Mouse (Mus musculus): Measurements from ENCODE around the gene Nkiras2.
"Not testable (repeated sequence)": the region's sequence is repeated elsewhere in the genome, so short reads cannot be mapped to it uniquely, and the experiment has no call there.

The Nkiras2 gene

GRCm38 (mm10) chr11:100603155-100603554 is 15.9 kb upstream of the Nkiras2 start:
- DNase-seq: no peak

- DNase-seq: no peak
Observed at GRCm38 (mm10) chr11:100603813-100604212, 15.2 kb upstream of the Nkiras2 start.

- no peak for DNase-seq
Observed at GRCm38 (mm10) chr11:100604321-100605005, 14.6 kb upstream of the Nkiras2 start.

- DNase-seq: no peak
Observed at GRCm38 (mm10) chr11:100605451-100605850, 13.6 kb upstream of the Nkiras2 start.

GRCm38 (mm10) chr11:100607121-100607520 is 11.9 kb upstream of the Nkiras2 start:
- DNase-seq: no peak

GRCm38 (mm10) chr11:100608796-100609195 is 10.2 kb upstream of the Nkiras2 start:
- peak; percentile 50 for DNase-seq

- no peak for DNase-seq
Observed at GRCm38 (mm10) chr11:100609355-100609996, 9.6 kb upstream of the Nkiras2 start.

- peak; percentile 33 for DNase-seq
Observed at GRCm38 (mm10) chr11:100609997-100610680, 8.9 kb upstream of the Nkiras2 start.

- DNase-seq: no peak
Observed at GRCm38 (mm10) chr11:100611627-100612026, 7.4 kb upstream of the Nkiras2 start.

GRCm38 (mm10) chr11:100613241-100613640 is 5.8 kb upstream of the Nkiras2 start:
- DNase-seq: peak; percentile 69

- DNase-seq: no peak
Observed at GRCm38 (mm10) chr11:100616332-100616731, 2.7 kb upstream of the Nkiras2 start.

- DNase-seq: not testable (repeated sequence)
Observed at GRCm38 (mm10) chr11:100616836-100617235, 2.2 kb upstream of the Nkiras2 start.

GRCm38 (mm10) chr11:100617480-100617879 is 1.6 kb upstream of the Nkiras2 start:
- no peak for DNase-seq

GRCm38 (mm10) chr11:100619485-100619975 is 486 bp downstream of the Nkiras2 start:
- peak; percentile 95 for DNase-seq

GRCm38 (mm10) chr11:100619982-100620381 is 938 bp downstream of the Nkiras2 start, which contains the start of gene Dnajc7:
TSS of gene Dnajc7 (minus strand) at chr11:100620168.
- no peak for DNase-seq

GRCm38 (mm10) chr11:100622714-100623113 is 3.7 kb downstream of the Nkiras2 start:
- DNase-seq: peak; percentile 97

GRCm38 (mm10) chr11:100623867-100624266 is 4.8 kb downstream of the Nkiras2 start:
- DNase-seq: peak; percentile 74

- DNase-seq: peak; percentile 25
Observed at GRCm38 (mm10) chr11:100625754-100626700, 7.0 kb downstream of the Nkiras2 start.

- peak; percentile 86 for DNase-seq
Observed at GRCm38 (mm10) chr11:100626701-100627195, 7.7 kb downstream of the Nkiras2 start.

GRCm38 (mm10) chr11:100628056-100628455 is 9.0 kb downstream of the Nkiras2 start:
- peak; percentile 36 for DNase-seq

- no peak for DNase-seq
Observed at GRCm38 (mm10) chr11:100628862-100629352, 9.9 kb downstream of the Nkiras2 start.

- DNase-seq: no peak
Observed at GRCm38 (mm10) chr11:100634530-100634929, 15.5 kb downstream of the Nkiras2 start.

Data from lung, postnatal 36 days (tissue).